Mouse (Mus musculus) neural tube, embryonic 12.5 days (tissue): Measurements from ENCODE around the gene Akr1a1. TPM values are rescaled to one million over a fixed set of nuclear protein-coding genes. Genes with fewer than 3 reads are reported as not detected.
A peak's percentile ranks its signal among the peaks of the same experiment; 100 is the strongest.

Experiments
- ATAC-seq: fragments of 200-750 bp; cut with Nextera tagmentation; 2 replicates; pipeline ENCODE4 v1.8.0; 2017; ENCODE audit warnings: low read depth, mild to moderate bottlenecking, moderate TSS enrichment, moderate library complexity; ENCODE audit not compliant: low FRiP score
- H3K27ac ChIP-seq: fragments of 300-500 bp; sonication (generic); 2 replicates; pipeline ENCODE4 v1.5.1; 2016
- H3K27me3 ChIP-seq: fragments of 300-500 bp; sonication (generic); replicated peaks from 2 replicates; pipeline ENCODE4 v1.6.1; 2016; ENCODE audit warnings: mild to moderate bottlenecking
- H3K36me3 ChIP-seq: fragments of 300-500 bp; sonication (generic); 2 replicates; pipeline ENCODE4 v1.6.1; 2016; ENCODE audit warnings: mild to moderate bottlenecking
- H3K4me1 ChIP-seq: fragments of 300-500 bp; sonication (generic); 2 replicates; pipeline ENCODE4 v1.6.1; 2016
- H3K4me2 ChIP-seq: fragments of 300-500 bp; sonication (generic); replicated peaks from 2 replicates; pipeline ENCODE4 v1.6.1; 2016; ENCODE audit warnings: mild to moderate bottlenecking
- H3K4me3 ChIP-seq: fragments of 300-500 bp; sonication (generic); 2 replicates; pipeline ENCODE4 v1.5.1; 2016
- H3K9ac ChIP-seq: fragments of 300-500 bp; sonication (generic); 2 replicates; pipeline ENCODE4 v1.6.1; 2016; ENCODE audit warnings: mild to moderate bottlenecking
- H3K9me3 ChIP-seq: fragments of 300-500 bp; sonication (generic); 2 replicates; pipeline ENCODE4 v1.6.1; 2016; ENCODE audit warnings: mild to moderate bottlenecking
- WGBS: fragments of 180-500 bp; shearing (Covaris S2); methylation state at CpG from one replicate; pipeline ENCODE4 v1.1.7; 2016; 5-methylcytosine and 5-hydroxymethylcytosine counted together
- polyA plus RNA-seq: library from polyadenylated mRNA; unstranded; fragments of >200 nt; fragmentation: Nextera tagmentation; extraction: Ambion mirVana; gene quantifications from 2 replicates; pipeline ENCODE4 v1.2.1, GENCODE M21; 2016

The Akr1a1 gene
- polyA plus RNA-seq, 1 experiment from 2014 or later, result 599 TPM

DNA sequence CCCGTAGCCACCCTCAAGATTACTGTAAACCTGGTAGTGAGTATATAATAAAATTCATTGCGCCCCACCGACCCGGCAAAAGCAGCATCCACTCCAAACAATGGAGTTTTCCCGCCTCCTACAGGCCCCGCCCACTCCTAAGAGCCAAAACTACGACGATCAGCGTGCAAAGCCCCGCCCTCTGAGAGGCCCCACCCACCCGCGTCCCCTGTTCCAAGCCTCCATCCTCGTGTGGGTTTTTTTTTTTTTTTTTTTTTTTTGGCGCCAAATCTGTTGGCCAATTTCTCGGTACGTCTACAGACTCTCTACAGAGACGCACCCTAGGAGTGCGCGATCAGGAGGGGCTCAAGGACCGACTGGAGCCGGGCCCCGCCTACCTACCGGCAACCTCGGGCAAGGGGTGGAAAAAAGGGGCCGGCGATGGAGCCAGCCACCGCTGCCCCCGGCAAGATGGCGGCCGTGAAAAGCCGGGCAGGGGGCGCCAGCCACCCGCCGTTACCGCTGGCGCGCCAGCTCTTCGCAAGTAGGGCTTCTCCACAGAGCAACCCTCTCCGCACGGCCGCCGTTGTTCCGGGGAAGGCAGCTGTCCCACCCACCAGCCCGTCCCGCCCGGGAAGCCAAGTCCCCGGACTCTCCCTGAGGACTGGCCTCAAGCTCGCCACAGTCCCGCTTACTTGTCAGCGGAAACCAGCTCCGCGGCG, 24.7 kb downstream of the Akr1a1 start:
- no peaks in the 10 kb centered on the region for H3K9me3 ChIP-seq
- peak overlapping the region; percentile 76 for H3K9ac ChIP-seq
- no peaks in the 10 kb centered on the region for H3K27me3 ChIP-seq
- under 1% methylated on average over 53 of the region's 53 CpGs for WGBS
- H3K36me3 ChIP-seq, result peaks cover 4% of the 10 kb centered on the region
- ATAC-seq, result peak; percentile 74
- H3K4me1 ChIP-seq, result peaks cover 19% of the 10 kb centered on the region
- peak overlapping the region; percentile 72 for H3K4me2 ChIP-seq
- peak overlapping the region; percentile 69 for H3K27ac ChIP-seq
- peak overlapping the region; percentile 92 for H3K4me3 ChIP-seq

DNA sequence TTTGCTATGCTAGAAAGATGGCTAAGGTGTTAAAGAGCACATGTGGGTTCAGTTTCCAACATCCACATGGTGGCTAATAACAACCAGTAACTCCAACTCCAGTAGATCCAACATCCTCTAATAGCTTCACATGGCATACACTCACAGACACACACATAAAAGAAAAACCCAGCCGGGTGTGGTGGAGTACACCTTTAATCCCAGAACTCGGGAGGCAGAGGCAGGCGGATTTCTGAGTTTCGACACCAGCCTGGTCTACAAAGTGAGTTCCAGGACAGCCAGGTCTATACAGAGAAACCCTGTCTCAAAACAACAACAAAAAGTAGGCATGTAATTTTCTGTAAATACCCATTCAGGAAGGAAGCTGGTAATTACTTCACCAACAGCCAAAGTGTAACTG, 26.6 kb downstream of the Akr1a1 start:
- no peak overlapping the region for H3K27ac ChIP-seq
- no peak overlapping the region for H3K9ac ChIP-seq
- 92% methylated on average over 4 of the region's 4 CpGs for whole genome bisulfite sequencing
- peaks cover 19% of the 10 kb centered on the region for H3K4me1 ChIP-seq
- ATAC-seq, result no peak
- H3K4me3 ChIP-seq, result no peak overlapping the region
- no peaks in the 10 kb centered on the region for H3K9me3 ChIP-seq
- H3K4me2 ChIP-seq, result peak overlapping the region; percentile 72; the same call in 1 of the 2 replicates
- no peaks in the 10 kb centered on the region for H3K27me3 ChIP-seq
- peaks cover 21% of the 10 kb centered on the region for H3K36me3 ChIP-seq

DNA sequence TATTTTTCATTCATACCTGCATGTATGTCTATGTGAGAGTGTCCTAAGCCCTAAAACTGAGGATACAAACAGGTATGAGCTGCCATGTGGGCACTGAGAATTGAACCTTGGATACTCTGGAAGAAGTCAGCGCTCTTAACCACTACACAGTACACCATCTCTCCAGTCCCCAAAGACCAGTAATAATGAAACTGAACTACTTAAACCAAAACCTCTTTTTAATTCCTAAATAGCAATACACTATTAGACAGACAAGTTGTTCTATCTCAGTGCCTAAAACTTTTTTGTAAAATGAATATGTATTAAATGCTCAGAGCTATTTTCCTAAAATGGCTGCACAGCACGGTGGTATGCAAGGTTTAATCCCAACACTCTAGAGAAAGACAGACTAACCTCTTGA, 36.2 kb downstream of the Akr1a1 start:
- H3K9me3 ChIP-seq, result no peaks in the 10 kb centered on the region
- ATAC-seq, result no peak
- peaks cover 77% of the 10 kb centered on the region for H3K36me3 ChIP-seq
- H3K27ac ChIP-seq, result no peak overlapping the region
- WGBS, result 99% methylated on average over 2 of the region's 2 CpGs
- no peaks in the 10 kb centered on the region for H3K4me1 ChIP-seq
- no peak overlapping the region for H3K9ac ChIP-seq
- no peak overlapping the region for H3K4me2 ChIP-seq
- no peaks in the 10 kb centered on the region for H3K27me3 ChIP-seq
- no peak overlapping the region for H3K4me3 ChIP-seq

DNA sequence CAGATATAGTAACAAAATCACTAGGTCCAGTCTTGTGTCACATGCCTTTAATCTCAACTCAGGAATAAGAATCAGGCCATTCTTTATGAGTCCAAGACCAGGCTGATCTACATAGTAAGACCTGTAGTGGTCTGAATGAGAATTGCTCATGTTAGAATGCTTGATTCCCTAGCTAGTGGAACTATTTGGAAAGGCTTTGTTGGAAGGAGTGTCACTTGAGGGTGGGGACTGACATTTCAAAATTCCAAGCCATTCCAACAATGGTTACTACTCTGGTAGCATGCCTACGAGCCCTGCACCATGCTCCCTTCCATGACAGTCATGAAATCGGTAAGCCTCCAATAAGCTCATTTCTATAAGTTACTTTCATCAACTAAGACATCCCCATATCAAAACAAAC, 38.9 kb downstream of the Akr1a1 start:
- no peak for ATAC-seq
- no peak overlapping the region for H3K4me3 ChIP-seq
- H3K27me3 ChIP-seq, result no peaks in the 10 kb centered on the region
- H3K36me3 ChIP-seq, result peaks cover 72% of the 10 kb centered on the region
- WGBS, result 98% methylated on average over 2 of the region's 2 CpGs
- no peak overlapping the region for H3K9ac ChIP-seq
- no peak overlapping the region for H3K27ac ChIP-seq
- H3K9me3 ChIP-seq, result no peaks in the 10 kb centered on the region
- no peaks in the 10 kb centered on the region for H3K4me1 ChIP-seq
- H3K4me2 ChIP-seq, result no peak overlapping the region

DNA sequence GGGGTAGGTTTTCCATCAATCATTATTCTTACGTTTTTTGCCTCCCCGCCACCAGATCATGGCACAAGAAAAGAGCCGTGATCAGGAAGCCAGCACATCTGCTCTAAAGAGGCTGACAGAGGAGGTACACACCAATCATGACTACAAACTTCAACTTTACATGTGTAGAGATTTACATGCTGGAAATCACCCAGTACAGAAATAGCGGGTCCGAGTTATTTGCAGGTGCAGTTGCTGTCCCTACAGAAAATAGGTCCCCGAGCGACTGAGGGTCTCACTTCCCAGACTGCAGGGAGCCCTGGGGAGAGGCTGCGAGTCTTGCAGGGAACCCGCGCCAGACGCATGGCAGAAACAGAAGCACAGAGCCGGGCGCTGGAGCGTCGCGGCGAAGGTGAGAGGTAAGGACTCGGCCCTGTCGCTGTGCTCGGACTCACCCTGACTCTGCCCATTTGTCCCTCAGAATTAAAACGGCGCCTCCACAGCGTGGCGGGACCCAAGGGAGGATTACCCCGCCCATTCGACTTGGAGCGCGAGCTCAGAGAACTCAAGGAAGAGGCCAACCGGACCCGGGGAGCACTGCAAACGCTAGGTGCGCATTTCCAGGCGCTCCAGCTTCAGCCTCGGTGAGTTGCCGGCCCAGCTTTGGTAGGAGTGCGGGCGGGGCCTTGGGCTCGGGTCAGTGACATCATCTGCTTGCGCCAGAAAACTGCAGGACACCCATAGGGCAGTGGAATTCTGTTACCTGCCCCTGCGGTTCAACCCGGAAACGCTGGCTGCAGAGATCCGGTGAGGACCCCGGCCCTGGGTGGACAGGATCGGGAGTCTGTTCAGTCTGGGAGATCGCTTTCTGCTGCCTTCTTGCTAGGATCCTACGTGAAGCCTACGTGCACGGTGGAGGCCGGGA, 54.2 kb downstream of the Akr1a1 start:
- no peak overlapping the region for H3K27ac ChIP-seq
- H3K27me3 ChIP-seq, result no peaks in the 10 kb centered on the region
- 2% methylated on average over 50 of the region's 50 CpGs for WGBS
- peak; percentile 91 for ATAC-seq
- peaks cover 36% of the 10 kb centered on the region for H3K36me3 ChIP-seq
- H3K4me1 ChIP-seq, result peaks cover 17% of the 10 kb centered on the region; the same call in 1 of the 2 replicates
- peak overlapping the region; percentile 61 for H3K4me3 ChIP-seq
- H3K9me3 ChIP-seq, result no peaks in the 10 kb centered on the region
- H3K9ac ChIP-seq, result peak overlapping the region; percentile 71
- H3K4me2 ChIP-seq, result peak overlapping the region; percentile 69

DNA sequence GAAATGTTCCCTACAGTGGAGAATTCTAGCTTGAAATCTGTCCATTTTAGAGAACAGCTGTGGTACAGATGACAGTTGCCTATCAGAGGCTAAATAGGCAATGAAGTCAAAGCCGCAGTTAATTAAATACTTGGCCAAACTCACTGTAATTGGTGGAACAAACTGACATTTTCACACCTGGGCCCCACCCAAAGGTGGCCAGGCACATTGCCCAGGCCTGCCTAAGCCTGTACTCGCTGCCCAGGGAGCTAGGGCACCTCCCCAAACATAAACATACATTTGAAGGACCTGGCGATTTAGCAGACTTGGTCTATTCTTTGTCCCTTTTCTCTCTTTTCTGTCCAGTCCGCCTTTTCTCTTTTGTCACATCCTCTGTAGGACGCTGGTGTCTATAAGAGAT, 55.1 kb downstream of the Akr1a1 start, which contains the start of gene Ccdc17:
Gene Ccdc17, plus strand, starts transcription at position 276 of the 400 bp plus-strand sequence.
- H3K9me3 ChIP-seq, result no peaks in the 10 kb centered on the region
- H3K27ac ChIP-seq, result no peak within 1 kb of the TSS
- H3K36me3 ChIP-seq, result peaks cover 36% of the 10 kb centered on the region
- peaks cover 17% of the 10 kb centered on the region; the same call in 1 of the 2 replicates for H3K4me1 ChIP-seq
- H3K4me2 ChIP-seq, result peak within 1 kb of the TSS; percentile 69
- peak within 1 kb of the TSS; percentile 71 for H3K9ac ChIP-seq
- peak within 1 kb of the TSS; percentile 61 for H3K4me3 ChIP-seq
- ATAC-seq, result no peak
- no peaks in the 10 kb centered on the region for H3K27me3 ChIP-seq
- WGBS, result 33% methylated on average over 5 of the region's 5 CpGs

DNA sequence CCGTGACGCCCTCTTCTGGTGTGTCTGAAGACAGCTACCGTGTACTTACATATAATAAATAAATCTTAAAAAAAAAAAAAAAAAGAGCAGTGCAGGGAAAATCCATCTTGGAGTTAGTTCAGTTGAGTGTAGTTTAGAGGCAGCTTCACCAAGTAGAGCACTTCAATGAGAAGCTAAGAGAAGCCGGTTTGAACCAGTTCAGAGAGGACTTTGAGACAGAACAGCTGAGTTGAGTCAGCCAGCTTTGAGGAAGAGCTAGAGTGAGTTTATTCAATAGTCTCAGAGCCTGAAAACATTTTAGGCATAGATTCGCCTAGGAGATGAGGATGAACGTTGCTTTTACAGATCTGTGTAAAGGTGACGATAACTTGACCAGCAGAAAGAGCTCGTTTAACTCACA, 55.7 kb downstream of the Akr1a1 start:
- Histone ChIP-seq H3K27ac (no peak overlapping the region), H3K27me3 (no peaks in the 10 kb centered on the region), H3K36me3 (peaks cover 36% of the 10 kb centered on the region), H3K4me3 (no peak overlapping the region), H3K9me3 (no peaks in the 10 kb centered on the region), H3K4me1 (peaks cover 17% of the 10 kb centered on the region; the same call in 1 of the 2 replicates), H3K9ac (no peak overlapping the region), H3K4me2 (no peak overlapping the region)
- ATAC-seq, result no peak
- WGBS, result 83% methylated on average over 8 of the region's 8 CpGs

Other genes starting within 250 kb of the Akr1a1 start
- gene Mast2, start 187.5 kb downstream of the Akr1a1 start, polyA plus RNA-seq, result 28.3 and 34.5 TPM in 2 replicates
- 13.2 and 14.7 TPM in 2 replicates for gene Ipp, start 144.1 kb downstream of the Akr1a1 start, polyA plus RNA-seq
- 28.4 and 30.2 TPM in 2 replicates for gene Tmem69, start 95.7 kb downstream of the Akr1a1 start, polyA plus RNA-seq
- gene Gpbp1l1, start 94.0 kb downstream of the Akr1a1 start, polyA plus RNA-seq, result 19.5 and 20.8 TPM in 2 replicates
- gene Ccdc17, start 55.0 kb downstream of the Akr1a1 start, polyA plus RNA-seq, result 3.5 and 3.8 TPM in 2 replicates
- gene Nasp, start 23.7 kb downstream of the Akr1a1 start, polyA plus RNA-seq, result 172 and 173 TPM in 2 replicates
- 660 and 722 TPM in 2 replicates for gene Prdx1, start 33.9 kb upstream of the Akr1a1 start, polyA plus RNA-seq
- gene Mmachc, start 56.7 kb upstream of the Akr1a1 start, polyA plus RNA-seq, result 28.0 and 30.9 TPM in 2 replicates
- 22.0 and 23.5 TPM in 2 replicates for gene Ccdc163, start 56.8 kb upstream of the Akr1a1 start, polyA plus RNA-seq
- 6.4 and 6.5 TPM in 2 replicates for gene Tesk2, start 69.3 kb upstream of the Akr1a1 start, polyA plus RNA-seq
- gene Toe1, start 156.0 kb upstream of the Akr1a1 start, polyA plus RNA-seq, result 31.3 and 32.0 TPM in 2 replicates
- gene Mutyh, start 156.0 kb upstream of the Akr1a1 start, polyA plus RNA-seq, result 13.6 and 14.5 TPM in 2 replicates
- 1.3 and 1.6 TPM in 2 replicates for gene Hpdl, start 170.0 kb upstream of the Akr1a1 start, polyA plus RNA-seq
- gene Zswim5, start 225.7 kb upstream of the Akr1a1 start, polyA plus RNA-seq, result 10.2 and 10.4 TPM in 2 replicates